Mouse (Mus musculus) forebrain, embryonic 16.5 days (tissue): Measurements from ENCODE around the gene Nav1. TPM values are rescaled to one million over a fixed set of nuclear protein-coding genes. Genes with fewer than 3 reads are reported as not detected.

Experiments used
- ATAC-seq: fragments of 200-750 bp; cut with Nextera tagmentation; 2 replicates; pipeline ENCODE4 v1.8.0; 2017; ENCODE audit warnings: mild to moderate bottlenecking, moderate library complexity
- H3K27ac ChIP-seq: fragments of 300-500 bp; sonication (generic); 2 replicates; pipeline ENCODE4 v1.5.1; 2014; ENCODE audit warnings: low read length, control low read depth
- H3K27me3 ChIP-seq: fragments of 300-500 bp; sonication (generic); replicated peaks from 2 replicates; pipeline ENCODE4 v1.6.1; 2014; ENCODE audit warnings: low read length; ENCODE audit not compliant: control insufficient read depth, insufficient read depth
- H3K36me3 ChIP-seq: fragments of 300-500 bp; sonication (generic); 2 replicates; pipeline ENCODE4 v1.6.1; 2014; ENCODE audit not compliant: control insufficient read depth, insufficient read depth
- H3K4me1 ChIP-seq: fragments of 300-500 bp; sonication (generic); replicated peaks from 2 replicates; pipeline ENCODE4 v1.6.1; 2014; ENCODE audit warnings: low read length; ENCODE audit not compliant: control insufficient read depth, insufficient read depth
- H3K4me2 ChIP-seq: fragments of 300-500 bp; sonication (generic); 2 replicates; pipeline ENCODE4 v1.6.1; 2014; ENCODE audit warnings: mild to moderate bottlenecking, low read length, control low read depth
- H3K4me3 ChIP-seq: fragments of 300-500 bp; sonication (generic); replicated peaks from 2 replicates; pipeline ENCODE4 v1.5.1; 2014; ENCODE audit warnings: mild to moderate bottlenecking, low read length, control low read depth
- H3K9ac ChIP-seq: fragments of 300-500 bp; sonication (generic); replicated peaks from 2 replicates; pipeline ENCODE4 v1.6.1; 2014; ENCODE audit warnings: low read depth, low read length, control low read depth
- H3K9me3 ChIP-seq: fragments of 300-500 bp; sonication (generic); 2 replicates; pipeline ENCODE4 v1.6.1; 2016; ENCODE audit warnings: low read length; ENCODE audit not compliant: control insufficient read depth
- whole genome bisulfite sequencing: fragments of 180-500 bp; shearing (Covaris S2); extraction: QIAGEN DNeasy Blood & Tissue Kit; methylation state at CpG from one replicate; pipeline ENCODE4 v1.1.7; 2014; 5-methylcytosine and 5-hydroxymethylcytosine counted together
- polyA plus RNA-seq: library from polyadenylated mRNA; unstranded; fragments of >200 nt; fragmentation: Nextera tagmentation; extraction: Ambion mirVana; gene quantifications from 2 replicates; pipeline ENCODE4 v1.2.1, GENCODE M21; 2015

Nav1 gene
- polyA plus RNA-seq, 1 experiment from 2014 or later: 62.6 TPM

DNA sequence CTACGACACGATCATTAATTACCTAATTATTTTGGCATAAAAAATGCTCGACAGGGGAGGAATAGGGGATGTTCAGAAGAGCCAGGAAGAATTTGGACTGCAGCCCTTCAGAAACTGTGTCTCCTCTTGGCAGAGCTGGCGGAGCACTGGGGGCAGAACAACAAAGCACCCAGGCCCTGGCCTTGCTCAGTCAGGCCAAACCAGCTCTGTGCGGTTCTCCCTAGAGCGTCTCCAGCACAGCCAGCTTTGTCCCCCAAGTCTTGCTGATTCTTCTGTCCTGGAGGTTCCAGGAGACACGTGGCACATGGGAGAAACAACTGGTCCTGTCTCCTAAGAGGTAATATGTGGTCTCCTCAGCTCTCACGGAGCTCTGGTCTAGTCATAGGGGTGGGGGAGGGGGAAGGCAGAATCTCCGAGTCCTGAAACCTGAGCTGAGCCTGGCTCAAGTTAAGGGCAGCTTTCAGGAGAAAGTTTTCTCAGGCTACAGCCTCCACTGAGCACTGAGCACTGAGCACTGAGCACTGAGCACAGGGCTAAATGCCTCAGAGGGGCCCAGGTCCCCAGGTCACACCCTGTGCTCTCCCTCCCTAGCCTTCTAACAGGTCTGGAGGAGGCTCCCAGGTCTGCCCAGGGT is 43.2 kb downstream of the Nav1 start:
- no peaks in the 10 kb centered on the region for H3K9me3 ChIP-seq
- H3K4me1 ChIP-seq: peaks cover 85% of the 10 kb centered on the region
- H3K27me3 ChIP-seq: no peaks in the 10 kb centered on the region
- 0 out of 2 replicates have a peak overlapping the region, but pooled peaks have one; percentile 9 for H3K9ac ChIP-seq
- H3K4me2 ChIP-seq: no peak overlapping the region
- no peak; the same call in 1 of the 2 replicates for ATAC-seq
- H3K27ac ChIP-seq: peak overlapping the region; percentile 73
- H3K4me3 ChIP-seq: no peak overlapping the region
- no peaks in the 10 kb centered on the region for H3K36me3 ChIP-seq
- 16% methylated on average over 9 of the region's 9 CpGs for WGBS

DNA sequence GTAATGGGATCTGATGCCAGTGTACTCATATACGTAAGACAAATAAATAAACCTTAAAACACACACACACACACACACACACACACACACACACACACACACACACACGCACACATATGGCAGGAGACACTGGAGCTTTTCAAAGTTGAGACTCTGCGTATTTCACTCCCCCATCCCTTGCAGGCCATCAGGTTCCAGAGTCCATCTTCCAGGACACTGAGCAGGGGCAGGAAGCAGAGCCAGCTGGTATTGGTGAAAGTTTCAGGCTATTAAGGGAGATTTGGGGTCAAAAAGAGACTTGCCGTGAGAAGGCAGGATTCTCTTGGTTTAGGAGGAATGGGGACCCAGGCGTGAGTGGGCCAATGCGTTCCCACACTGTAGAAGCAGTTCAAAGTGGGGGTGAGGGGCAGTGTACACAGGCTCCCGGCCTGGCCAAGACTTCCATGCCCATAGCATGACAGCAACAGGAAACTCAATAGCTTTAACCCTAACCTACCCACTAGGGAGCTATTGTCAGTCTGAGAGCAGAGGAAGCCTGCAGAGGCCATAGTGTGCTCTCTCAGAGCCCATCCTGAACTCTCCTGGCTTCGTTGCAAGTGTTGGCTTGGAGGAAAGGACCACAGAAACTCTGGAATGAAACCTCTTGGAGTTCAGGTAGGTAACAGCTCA is 44.0 kb downstream of the Nav1 start:
- no peaks in the 10 kb centered on the region for H3K9me3 ChIP-seq
- H3K4me3 ChIP-seq: no peak overlapping the region
- ATAC-seq: no peak
- H3K36me3 ChIP-seq: no peaks in the 10 kb centered on the region
- no peak overlapping the region for H3K4me2 ChIP-seq
- H3K27ac ChIP-seq: no peak overlapping the region; the same call in 1 of the 2 replicates
- no peaks in the 10 kb centered on the region for H3K27me3 ChIP-seq
- no peak overlapping the region for H3K9ac ChIP-seq
- H3K4me1 ChIP-seq: peaks cover 85% of the 10 kb centered on the region
- 47% methylated on average over 8 of the region's 8 CpGs for WGBS

DNA sequence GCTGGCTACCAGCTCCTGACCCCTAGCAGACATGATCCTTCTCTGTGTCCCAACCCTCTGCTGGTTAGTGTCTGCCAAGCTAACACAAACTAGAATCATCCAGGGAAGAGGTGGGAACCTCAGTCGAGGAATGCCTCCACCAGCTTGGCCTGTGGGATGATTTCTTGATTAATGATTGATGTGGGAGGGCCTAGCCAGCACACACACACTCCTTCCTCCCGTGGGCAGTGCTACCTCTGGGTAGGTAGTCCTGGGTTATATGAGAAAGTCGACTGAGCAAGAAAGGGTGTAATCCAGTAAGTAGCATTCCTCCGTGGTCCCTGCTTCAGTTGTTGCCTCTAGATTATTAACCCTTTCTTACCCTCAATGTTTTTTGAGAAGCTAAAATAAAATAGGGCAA is 45.0 kb downstream of the Nav1 start:
- Histone ChIP-seq H3K4me1 (peaks cover 83% of the 10 kb centered on the region), H3K36me3 (no peaks in the 10 kb centered on the region), H3K4me3 (no peak overlapping the region), H3K4me2 (no peak overlapping the region), H3K27me3 (no peaks in the 10 kb centered on the region), H3K9ac (no peak overlapping the region), H3K9me3 (no peaks in the 10 kb centered on the region), H3K27ac (peak overlapping the region; percentile 79)
- 21% methylated on average over 4 of the region's 4 CpGs for WGBS
- no peak for ATAC-seq

DNA sequence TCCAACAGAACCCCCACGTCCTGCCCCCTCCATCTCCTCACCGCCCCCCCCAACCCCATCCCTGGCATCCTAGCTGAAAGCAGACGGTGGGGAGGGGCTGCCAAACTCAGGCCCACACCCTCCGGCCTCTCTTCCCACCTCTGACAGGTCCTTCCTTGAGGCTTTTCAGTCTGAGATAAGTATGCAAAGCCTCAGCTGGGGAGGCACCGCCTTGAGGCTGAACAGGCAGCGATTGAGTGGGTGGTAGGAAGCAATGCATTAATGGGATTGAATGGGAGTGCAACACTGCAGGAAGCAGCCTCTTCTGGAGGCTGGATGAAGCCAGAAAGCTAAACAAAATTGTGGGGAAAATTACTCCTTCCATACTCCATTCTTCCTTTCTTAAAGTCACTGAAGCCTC is 45.8 kb downstream of the Nav1 start:
- no peak overlapping the region for H3K4me3 ChIP-seq
- H3K27ac ChIP-seq: peak overlapping the region; percentile 79
- H3K4me2 ChIP-seq: no peak overlapping the region
- H3K9me3 ChIP-seq: no peaks in the 10 kb centered on the region
- peak; percentile 16; the same call in 1 of the 2 replicates for ATAC-seq
- H3K27me3 ChIP-seq: no peaks in the 10 kb centered on the region
- 20% methylated on average over 6 of the region's 6 CpGs for WGBS
- no peak overlapping the region for H3K9ac ChIP-seq
- H3K36me3 ChIP-seq: no peaks in the 10 kb centered on the region
- peaks cover 84% of the 10 kb centered on the region for H3K4me1 ChIP-seq

DNA sequence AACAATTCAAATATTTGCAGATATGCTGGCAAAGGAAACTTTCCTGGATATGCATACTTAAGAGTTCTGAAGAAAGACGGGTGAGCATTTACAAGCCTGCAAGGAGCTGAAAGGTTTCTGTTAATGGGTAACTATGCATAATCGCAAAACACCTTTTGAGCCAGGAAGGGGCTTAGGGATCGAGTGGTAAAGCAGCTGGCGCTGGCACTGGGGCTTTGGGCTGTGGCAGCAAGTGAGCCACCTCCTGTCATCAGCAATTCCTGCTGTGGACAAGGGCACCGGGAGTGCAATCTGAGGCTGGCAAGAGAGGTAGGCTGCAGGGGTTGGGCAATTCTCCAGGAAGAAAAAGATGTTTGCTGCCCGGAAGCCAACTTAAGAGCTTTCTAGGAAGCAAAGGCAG is 49.1 kb downstream of the Nav1 start:
- Histone ChIP-seq H3K9ac (no peak overlapping the region), H3K4me2 (no peak overlapping the region), H3K36me3 (no peaks in the 10 kb centered on the region), H3K27me3 (no peaks in the 10 kb centered on the region), H3K27ac (no peak overlapping the region), H3K4me3 (no peak overlapping the region), H3K9me3 (no peaks in the 10 kb centered on the region), H3K4me1 (peaks cover 79% of the 10 kb centered on the region)
- ATAC-seq: no peak
- WGBS: 26% methylated on average over 6 of the region's 6 CpGs

DNA sequence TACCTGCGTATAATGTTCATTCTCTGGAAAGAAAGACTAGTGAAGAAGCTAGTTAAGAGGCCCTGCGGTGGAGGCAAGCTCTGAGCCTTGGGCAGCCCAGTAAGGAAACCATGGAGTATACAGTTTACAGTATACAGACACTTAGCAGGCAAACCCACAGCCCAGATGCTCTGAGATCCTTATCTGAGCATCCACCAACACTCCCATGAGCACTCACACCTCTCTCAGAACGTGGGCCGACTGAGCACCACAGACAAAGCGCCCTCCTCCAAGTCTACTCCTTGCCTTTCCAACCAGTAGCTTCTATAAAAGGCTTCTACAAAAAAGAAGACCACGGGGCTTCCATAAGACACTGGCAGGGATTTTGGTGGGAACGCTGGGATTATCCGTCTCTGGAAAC is 51.2 kb downstream of the Nav1 start:
- Histone ChIP-seq H3K9ac (no peak overlapping the region), H3K4me3 (no peak overlapping the region), H3K27me3 (no peaks in the 10 kb centered on the region), H3K4me2 (no peak overlapping the region), H3K27ac (no peak overlapping the region), H3K36me3 (no peaks in the 10 kb centered on the region), H3K4me1 (peaks cover 62% of the 10 kb centered on the region), H3K9me3 (no peaks in the 10 kb centered on the region)
- no peak for ATAC-seq
- WGBS: 77% methylated on average over 8 of the region's 8 CpGs

DNA sequence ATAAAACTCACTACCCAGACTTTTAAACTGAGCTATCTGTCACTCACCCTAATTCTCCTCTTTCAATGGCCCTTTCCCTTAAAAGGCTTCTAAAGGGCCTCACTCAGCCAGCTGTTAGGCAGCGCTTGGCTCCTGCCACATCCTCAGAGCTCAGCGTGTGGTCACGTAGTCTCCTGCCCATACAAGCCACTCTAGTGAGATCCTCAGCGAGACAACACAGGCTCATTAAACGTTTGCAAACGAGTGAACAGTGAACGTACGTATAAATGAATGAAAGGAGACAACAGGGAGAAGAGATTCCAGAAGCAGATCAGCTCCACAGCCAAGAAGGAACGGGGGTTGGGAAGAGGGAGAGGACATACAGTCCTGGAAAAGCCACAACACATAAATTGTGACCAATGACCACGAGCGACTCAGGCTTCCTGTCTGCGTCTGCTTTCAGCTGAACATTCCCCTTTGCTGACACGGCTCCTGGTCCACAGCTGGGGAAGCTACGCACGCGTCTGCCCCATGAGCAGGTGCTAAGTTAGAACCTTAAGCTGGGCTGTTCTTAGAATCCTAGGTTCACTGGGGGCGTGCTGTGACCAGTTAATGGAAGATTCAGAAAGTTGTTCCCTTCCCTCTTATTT is 52.3 kb downstream of the Nav1 start:
- H3K9ac ChIP-seq: no peak overlapping the region
- WGBS: 11% methylated on average over 17 of the region's 17 CpGs
- no peak; the same call in 1 of the 2 replicates for ATAC-seq

DNA sequence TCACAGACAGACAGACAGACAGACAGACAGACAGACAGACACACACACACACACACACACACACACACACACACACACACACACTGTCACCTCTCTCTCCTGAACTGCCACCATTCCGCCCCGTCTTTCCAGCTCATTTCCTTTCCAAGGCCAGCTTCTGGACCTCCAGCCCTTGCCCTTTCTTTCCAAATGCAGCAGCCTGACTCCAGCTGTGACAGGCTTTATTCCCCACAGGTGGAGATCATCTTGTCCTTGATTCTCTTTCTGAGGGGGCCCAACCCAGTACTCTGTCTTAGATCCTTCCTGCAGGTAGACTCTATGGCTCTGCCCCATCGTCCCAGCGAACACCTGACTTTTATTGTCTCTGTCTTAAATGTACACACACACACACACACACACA is 53.5 kb downstream of the Nav1 start:
- no peak for ATAC-seq
- WGBS: 40% methylated on average over 4 of the region's 4 CpGs
- Histone ChIP-seq H3K4me3 (no peak overlapping the region), H3K9me3 (no peaks in the 10 kb centered on the region), H3K4me1 (peaks cover 57% of the 10 kb centered on the region), H3K4me2 (no peak overlapping the region), H3K36me3 (no peaks in the 10 kb centered on the region), H3K9ac (no peak overlapping the region), H3K27me3 (no peaks in the 10 kb centered on the region), H3K27ac (no peak overlapping the region)

More for the DNA sequence above, 52.3 kb downstream of the Nav1 start:
- H3K9me3 ChIP-seq: no peaks in the 10 kb centered on the region
- H3K27me3 ChIP-seq: no peaks in the 10 kb centered on the region
- peaks cover 54% of the 10 kb centered on the region for H3K4me1 ChIP-seq
- H3K4me3 ChIP-seq: no peak overlapping the region
- peak overlapping the region; percentile 49; the same call in 1 of the 2 replicates for H3K27ac ChIP-seq
- H3K36me3 ChIP-seq: no peaks in the 10 kb centered on the region
- H3K4me2 ChIP-seq: no peak overlapping the region

DNA sequence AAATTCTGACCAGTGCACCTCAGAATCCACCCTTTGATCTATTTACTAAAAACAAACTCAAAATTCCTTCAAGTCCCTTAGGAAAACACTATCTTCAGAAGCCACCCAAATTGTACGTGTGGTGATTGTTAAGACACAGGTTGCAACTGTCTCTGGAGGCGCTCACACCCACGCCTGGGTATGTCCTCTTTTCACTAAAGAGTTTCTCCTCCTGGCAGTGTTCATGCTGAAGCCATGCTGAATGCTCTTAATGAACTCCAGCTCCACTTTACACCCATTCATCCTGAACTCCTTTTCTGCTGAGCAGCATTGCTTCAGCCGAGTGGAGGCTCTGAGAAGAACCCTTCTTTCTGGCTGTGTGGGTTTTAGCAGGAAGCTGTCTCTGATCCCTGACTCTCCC is 53.9 kb downstream of the Nav1 start:
- Histone ChIP-seq H3K4me3 (no peak overlapping the region), H3K9me3 (no peaks in the 10 kb centered on the region), H3K27me3 (no peaks in the 10 kb centered on the region), H3K36me3 (no peaks in the 10 kb centered on the region), H3K27ac (no peak overlapping the region), H3K4me1 (peaks cover 58% of the 10 kb centered on the region), H3K4me2 (no peak overlapping the region), H3K9ac (no peak overlapping the region)
- no peak for ATAC-seq
- WGBS: 43% methylated on average over 4 of the region's 4 CpGs
